Mouse (Mus musculus) intestine, embryonic 15.5 days (tissue): ENCODE measurements around the gene Etv6. TPM values are rescaled to one million over a fixed set of nuclear protein-coding genes. Genes with fewer than 3 reads are reported as not detected.

Source experiments
- ATAC-seq: fragments of 200-750 bp; cut with Nextera tagmentation; 2 replicates; pipeline ENCODE4 v1.8.0; 2017; ENCODE audit warnings: moderate TSS enrichment, moderate library complexity
- H3K27ac ChIP-seq: fragments of 300-500 bp; sonication (generic); 2 replicates; pipeline ENCODE4 v1.5.1; 2015; ENCODE audit warnings: mild to moderate bottlenecking, inconsistent platforms
- H3K27me3 ChIP-seq: fragments of 300-500 bp; sonication (generic); replicated peaks from 2 replicates; pipeline ENCODE4 v1.6.1; 2015; ENCODE audit warnings: inconsistent platforms
- H3K36me3 ChIP-seq: fragments of 300-500 bp; sonication (generic); 2 replicates; pipeline ENCODE4 v1.6.1; 2015; ENCODE audit warnings: inconsistent platforms
- H3K4me1 ChIP-seq: fragments of 300-500 bp; sonication (generic); replicated peaks from 2 replicates; pipeline ENCODE4 v1.6.1; 2015; ENCODE audit warnings: inconsistent platforms
- H3K4me2 ChIP-seq: fragments of 300-500 bp; sonication (generic); replicated peaks from 2 replicates; pipeline ENCODE4 v1.6.1; 2015; ENCODE audit warnings: mild to moderate bottlenecking, inconsistent platforms
- H3K4me3 ChIP-seq: fragments of 300-500 bp; sonication (generic); replicated peaks from 2 replicates; pipeline ENCODE4 v1.5.1; 2015; ENCODE audit warnings: inconsistent platforms
- H3K9ac ChIP-seq: fragments of 300-500 bp; sonication (generic); 2 replicates; pipeline ENCODE4 v1.6.1; 2015; ENCODE audit warnings: inconsistent platforms
- H3K9me3 ChIP-seq: fragments of 300-500 bp; sonication (generic); 2 replicates; pipeline ENCODE4 v1.6.1; 2016; ENCODE audit warnings: inconsistent platforms
- WGBS: fragments of 180-500 bp; shearing (Covaris S2); methylation state at CpG from one replicate; pipeline ENCODE4 v1.1.7; 2015; 5-methylcytosine and 5-hydroxymethylcytosine counted together
- polyA plus RNA-seq: library from polyadenylated mRNA; unstranded; fragments of >200 nt; fragmentation: Nextera tagmentation; extraction: Ambion mirVana; gene quantifications from 2 replicates; pipeline ENCODE4 v1.2.1, GENCODE M21; 2015

Gene Etv6
- polyA plus RNA-seq, 1 experiment from 2014 or later, result 12.5 TPM

DNA sequence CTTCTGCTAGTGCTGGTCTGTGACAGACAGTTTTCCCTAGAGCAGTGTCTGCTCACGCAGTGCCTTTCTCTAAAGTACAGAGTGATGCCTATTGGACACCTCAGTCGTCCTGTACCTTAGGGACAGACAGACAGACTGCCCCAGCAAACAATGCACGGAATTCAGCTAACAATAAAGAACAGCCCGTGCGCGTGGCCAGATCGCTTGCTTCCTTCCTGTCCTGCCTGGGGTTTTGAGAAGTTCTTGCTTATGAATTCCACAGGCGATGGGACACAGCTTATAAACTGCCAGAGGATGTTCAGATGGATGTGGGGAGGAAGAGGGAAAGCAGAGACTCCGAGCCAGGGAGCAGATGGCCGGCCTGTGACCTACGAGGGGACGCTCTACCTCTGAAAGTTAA is 25.3 kb downstream of the Etv6 start:
- Histone ChIP-seq H3K4me1 (peaks cover 17% of the 10 kb centered on the region), H3K9me3 (no peaks in the 10 kb centered on the region), H3K4me2 (no peak overlapping the region), H3K27ac (no peak overlapping the region), H3K4me3 (no peak overlapping the region), H3K36me3 (no peaks in the 10 kb centered on the region), H3K9ac (no peak overlapping the region), H3K27me3 (no peaks in the 10 kb centered on the region)
- 0 out of 2 replicates have a peak, but pooled peaks have one; percentile 7 for ATAC-seq
- WGBS, result 43% methylated on average over 12 of the region's 12 CpGs

GRCm38 (mm10) chr6:134065018-134065725 is 29.7 kb downstream of the Etv6 start:
- no peak for ATAC-seq
- H3K4me3 ChIP-seq, result no peak overlapping the region
- H3K4me1 ChIP-seq, result peaks cover 14% of the 10 kb centered on the region
- whole genome bisulfite sequencing, result 74% methylated on average over 11 of the region's 11 CpGs
- no peaks in the 10 kb centered on the region for H3K36me3 ChIP-seq
- H3K4me2 ChIP-seq, result no peak overlapping the region
- H3K27me3 ChIP-seq, result no peaks in the 10 kb centered on the region
- H3K27ac ChIP-seq, result no peak overlapping the region
- H3K9me3 ChIP-seq, result no peaks in the 10 kb centered on the region
- H3K9ac ChIP-seq, result no peak overlapping the region

DNA sequence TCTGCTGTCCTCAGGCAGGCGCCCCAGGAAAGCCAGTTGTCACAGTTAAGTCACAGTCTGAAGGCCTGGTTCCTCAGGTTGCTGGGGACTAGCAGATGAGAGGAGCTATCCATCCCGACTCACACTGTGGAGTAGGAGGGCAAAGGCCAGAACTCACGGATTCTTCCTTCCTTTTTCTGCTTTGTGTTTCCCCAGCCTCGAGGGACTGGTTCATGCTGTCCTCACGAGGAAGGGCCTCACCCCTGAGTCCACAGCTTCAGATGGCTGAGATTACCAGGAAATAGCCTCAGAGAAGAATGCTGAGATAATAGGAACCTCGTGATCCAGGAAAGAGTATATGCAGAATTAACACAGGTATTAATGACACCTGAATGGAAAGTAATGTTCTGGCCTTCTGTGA is 30.6 kb downstream of the Etv6 start:
- Histone ChIP-seq H3K9ac (no peak overlapping the region), H3K4me3 (no peak overlapping the region), H3K4me2 (no peak overlapping the region), H3K36me3 (no peaks in the 10 kb centered on the region), H3K27me3 (no peaks in the 10 kb centered on the region), H3K27ac (no peak overlapping the region), H3K9me3 (no peaks in the 10 kb centered on the region), H3K4me1 (0 out of 2 replicates have a peak, but pooled peaks cover 6% of the 10 kb centered on the region)
- WGBS, result 42% methylated on average over 6 of the region's 6 CpGs
- peak; percentile 93 for ATAC-seq

DNA sequence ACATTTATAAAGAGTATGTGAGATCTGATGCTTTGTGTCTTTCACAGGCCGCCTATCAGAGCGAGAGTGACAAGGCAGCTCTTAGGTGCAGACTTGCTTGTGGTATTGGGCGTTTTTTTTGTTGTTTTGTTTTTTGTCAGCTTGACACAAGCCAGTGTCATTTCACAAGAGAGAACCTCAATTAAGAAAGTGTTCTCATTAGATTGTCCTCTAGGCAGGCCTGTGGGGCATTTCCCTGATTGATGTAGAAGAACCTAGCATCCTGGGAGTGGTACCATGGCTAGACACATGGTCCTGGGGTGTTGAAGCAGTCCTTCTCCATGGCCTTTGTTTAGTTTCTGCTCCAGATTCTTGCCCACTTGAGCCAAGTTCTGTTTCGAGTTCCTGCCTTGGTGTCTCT is 31.5 kb downstream of the Etv6 start:
- no peak for ATAC-seq
- 0 out of 2 replicates have a peak, but pooled peaks cover 3% of the 10 kb centered on the region for H3K4me1 ChIP-seq
- H3K9ac ChIP-seq, result no peak overlapping the region
- H3K9me3 ChIP-seq, result no peaks in the 10 kb centered on the region
- no peak overlapping the region for H3K27ac ChIP-seq
- 86% methylated on average over 4 of the region's 4 CpGs for WGBS
- H3K36me3 ChIP-seq, result no peaks in the 10 kb centered on the region
- H3K27me3 ChIP-seq, result no peaks in the 10 kb centered on the region
- H3K4me3 ChIP-seq, result no peak overlapping the region
- H3K4me2 ChIP-seq, result no peak overlapping the region

- no peaks in the 10 kb centered on the region for H3K36me3 ChIP-seq
- H3K9me3 ChIP-seq, result no peaks in the 10 kb centered on the region
- H3K4me3 ChIP-seq, result no peak overlapping the region
- no peak for ATAC-seq
- 0 out of 2 replicates have a peak, but pooled peaks cover 3% of the 10 kb centered on the region for H3K4me1 ChIP-seq
- no peak overlapping the region for H3K4me2 ChIP-seq
- WGBS, result 89% methylated on average over 8 of the region's 8 CpGs
- no peak overlapping the region for H3K9ac ChIP-seq
- no peak overlapping the region for H3K27ac ChIP-seq
- H3K27me3 ChIP-seq, result no peaks in the 10 kb centered on the region
These were observed 32.0 kb downstream of the Etv6 start for GRCm38 (mm10) chr6:134067536-134067935.

DNA sequence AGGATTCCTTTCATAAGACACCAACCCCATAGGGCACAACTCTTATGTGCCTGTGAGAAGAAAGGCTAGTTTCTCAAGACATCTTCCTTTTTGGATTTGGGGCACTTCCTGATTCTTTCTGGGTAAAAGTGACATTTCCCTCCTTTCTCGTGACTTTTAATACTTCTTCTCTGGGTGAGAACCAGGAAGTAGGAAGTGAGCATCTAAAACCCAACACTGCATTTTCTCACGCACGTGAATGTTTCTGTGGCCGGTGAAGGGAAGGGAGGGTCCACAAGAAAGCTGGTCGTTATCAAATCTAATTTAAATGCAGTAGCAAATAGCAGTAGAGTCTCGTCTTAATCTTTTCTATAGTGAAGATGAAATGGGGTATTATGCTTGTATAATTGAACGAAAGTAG is 36.9 kb downstream of the Etv6 start:
- H3K9ac ChIP-seq, result no peak overlapping the region
- WGBS, result 77% methylated on average over 7 of the region's 7 CpGs
- H3K27ac ChIP-seq, result no peak overlapping the region
- H3K4me3 ChIP-seq, result no peak overlapping the region
- H3K36me3 ChIP-seq, result no peaks in the 10 kb centered on the region
- no peaks in the 10 kb centered on the region for H3K27me3 ChIP-seq
- no peaks in the 10 kb centered on the region for H3K4me1 ChIP-seq
- no peak for ATAC-seq
- no peaks in the 10 kb centered on the region for H3K9me3 ChIP-seq
- H3K4me2 ChIP-seq, result no peak overlapping the region

DNA sequence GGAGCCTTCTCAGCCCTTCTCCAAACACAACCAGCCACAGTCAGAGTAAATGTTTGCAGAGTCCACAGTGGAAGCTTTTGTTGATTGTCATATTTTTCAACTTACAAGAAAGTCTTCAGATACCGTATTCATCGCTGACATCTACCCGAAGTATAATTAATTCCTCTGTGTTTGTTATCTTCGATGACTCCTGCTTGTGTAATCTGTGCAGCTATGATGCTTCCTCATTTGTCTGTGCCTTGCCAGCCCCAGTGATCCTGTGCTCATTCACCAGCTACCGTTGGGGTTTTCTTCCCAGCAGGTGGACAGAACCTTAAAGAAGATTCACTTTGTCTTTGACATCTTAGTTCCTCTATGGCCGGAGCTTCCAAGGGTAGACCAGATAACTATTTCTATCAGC is 37.4 kb downstream of the Etv6 start:
- no peak overlapping the region for H3K27ac ChIP-seq
- no peaks in the 10 kb centered on the region for H3K36me3 ChIP-seq
- H3K9me3 ChIP-seq, result no peaks in the 10 kb centered on the region
- H3K4me1 ChIP-seq, result no peaks in the 10 kb centered on the region
- H3K9ac ChIP-seq, result no peak overlapping the region
- ATAC-seq, result no peak
- H3K27me3 ChIP-seq, result no peaks in the 10 kb centered on the region
- H3K4me2 ChIP-seq, result no peak overlapping the region
- 75% methylated on average over 6 of the region's 6 CpGs for WGBS
- H3K4me3 ChIP-seq, result no peak overlapping the region

- Histone ChIP-seq H3K4me2 (no peak overlapping the region), H3K4me3 (no peak overlapping the region), H3K9me3 (no peaks in the 10 kb centered on the region), H3K36me3 (no peaks in the 10 kb centered on the region), H3K27me3 (no peaks in the 10 kb centered on the region), H3K9ac (no peak overlapping the region), H3K4me1 (no peaks in the 10 kb centered on the region), H3K27ac (no peak overlapping the region)
- ATAC-seq, result no peak
- 97% methylated on average over 1 of the region's 1 CpGs for WGBS
These were observed 38.9 kb downstream of the Etv6 start for GRCm38 (mm10) chr6:134074353-134074752.

- Histone ChIP-seq H3K4me3 (no peak overlapping the region), H3K27me3 (no peaks in the 10 kb centered on the region), H3K4me1 (no peaks in the 10 kb centered on the region), H3K9ac (no peak overlapping the region), H3K9me3 (no peaks in the 10 kb centered on the region), H3K4me2 (no peak overlapping the region), H3K36me3 (no peaks in the 10 kb centered on the region), H3K27ac (no peak overlapping the region)
- no peak for ATAC-seq
- WGBS, result 88% methylated on average over 6 of the region's 6 CpGs
These were observed 39.5 kb downstream of the Etv6 start for GRCm38 (mm10) chr6:134075031-134075430.

DNA sequence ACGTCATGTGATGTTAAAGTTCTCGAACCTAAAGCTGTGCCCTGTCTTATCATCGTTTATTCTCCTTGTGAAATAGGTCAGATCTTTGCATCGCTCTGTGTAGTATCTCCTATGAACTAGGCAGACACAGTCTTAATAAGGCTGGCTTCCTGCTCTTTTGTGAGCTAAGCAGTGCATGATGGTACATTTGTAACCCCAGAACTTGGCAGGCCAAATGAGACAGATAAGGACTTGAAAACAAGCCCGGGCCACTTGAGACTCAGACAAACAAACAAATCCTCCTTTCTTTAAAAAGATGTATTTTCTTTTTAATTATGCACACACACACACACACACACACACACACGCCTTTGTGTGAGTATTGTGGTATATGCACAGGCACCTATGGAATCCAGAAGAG is 42.5 kb downstream of the Etv6 start:
- ATAC-seq, result no peak
- no peaks in the 10 kb centered on the region for H3K36me3 ChIP-seq
- H3K4me2 ChIP-seq, result no peak overlapping the region
- H3K27me3 ChIP-seq, result no peaks in the 10 kb centered on the region
- no peaks in the 10 kb centered on the region for H3K4me1 ChIP-seq
- H3K9me3 ChIP-seq, result no peaks in the 10 kb centered on the region
- H3K4me3 ChIP-seq, result no peak overlapping the region
- 66% methylated on average over 6 of the region's 6 CpGs for WGBS
- H3K9ac ChIP-seq, result no peak overlapping the region
- H3K27ac ChIP-seq, result no peak overlapping the region

DNA sequence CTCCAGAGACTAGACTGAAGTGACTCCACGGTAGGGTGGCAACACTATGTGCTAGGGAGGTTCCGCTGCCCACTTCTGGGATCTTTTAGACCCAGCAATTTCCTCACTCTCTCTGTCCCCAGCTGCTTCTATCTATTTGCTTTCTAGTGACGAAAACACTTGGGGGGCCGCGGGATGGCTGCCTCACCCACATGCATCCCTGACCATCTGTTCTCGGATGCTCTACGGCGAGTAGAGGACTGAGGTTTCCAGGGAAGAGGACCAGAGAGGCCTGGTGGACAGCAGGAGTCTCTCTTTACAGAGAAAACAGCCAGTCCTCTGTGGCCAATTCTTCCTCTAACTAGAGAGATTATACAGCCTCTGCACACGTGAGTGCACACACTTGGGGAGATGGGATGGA is 43.6 kb downstream of the Etv6 start:
- no peaks in the 10 kb centered on the region for H3K4me1 ChIP-seq
- WGBS, result 85% methylated on average over 9 of the region's 9 CpGs
- H3K9me3 ChIP-seq, result no peaks in the 10 kb centered on the region
- ATAC-seq, result no peak
- H3K36me3 ChIP-seq, result no peaks in the 10 kb centered on the region
- no peak overlapping the region for H3K27ac ChIP-seq
- H3K9ac ChIP-seq, result no peak overlapping the region
- no peaks in the 10 kb centered on the region for H3K27me3 ChIP-seq
- no peak overlapping the region for H3K4me2 ChIP-seq
- no peak overlapping the region for H3K4me3 ChIP-seq

DNA sequence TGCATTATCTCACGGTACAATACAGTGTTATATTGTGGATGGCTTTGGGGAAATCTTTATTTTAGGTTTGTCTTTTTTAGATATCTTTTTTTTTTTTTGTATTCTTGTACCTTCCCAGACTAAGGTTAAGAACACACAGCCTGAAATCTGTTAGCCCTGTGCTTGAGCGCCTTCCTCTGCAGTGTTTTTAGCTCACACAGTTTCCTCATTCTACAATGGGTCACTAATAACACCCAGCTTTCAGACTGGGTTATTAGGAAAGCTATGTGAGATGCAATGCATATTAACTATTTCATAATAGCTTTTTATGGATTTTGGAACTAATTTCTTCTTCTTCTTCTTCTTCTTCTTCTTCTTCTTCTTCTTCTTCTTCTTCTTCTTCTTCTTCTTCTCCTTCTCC is 44.1 kb downstream of the Etv6 start:
- Histone ChIP-seq H3K4me2 (no peak overlapping the region), H3K4me3 (no peak overlapping the region), H3K27me3 (no peaks in the 10 kb centered on the region), H3K36me3 (no peaks in the 10 kb centered on the region), H3K9me3 (no peaks in the 10 kb centered on the region), H3K4me1 (no peaks in the 10 kb centered on the region), H3K9ac (no peak overlapping the region), H3K27ac (no peak overlapping the region)
- ATAC-seq, result no peak
- 93% methylated on average over 2 of the region's 2 CpGs for WGBS

- Histone ChIP-seq H3K9me3 (no peaks in the 10 kb centered on the region), H3K4me2 (no peak overlapping the region), H3K36me3 (no peaks in the 10 kb centered on the region), H3K27me3 (no peaks in the 10 kb centered on the region), H3K9ac (no peak overlapping the region), H3K4me1 (no peaks in the 10 kb centered on the region), H3K4me3 (no peak overlapping the region), H3K27ac (no peak overlapping the region)
- WGBS, result 87% methylated on average over 5 of the region's 5 CpGs
- no peak for ATAC-seq
These were observed 45.4 kb downstream of the Etv6 start for GRCm38 (mm10) chr6:134080946-134081345.
